Mouse (Mus musculus) liver, adult 2 months (tissue): ENCODE results near the gene Gatb. TPM values are rescaled to one million over a fixed set of nuclear protein-coding genes. Genes with fewer than 3 reads are reported as not detected.
"Not testable (repeated sequence)": the region's sequence is repeated elsewhere in the genome, so short reads cannot be mapped to it uniquely, and the experiment has no call there.

Experiments used
- DNase-seq: peaks from one replicate; pipeline ENCODE4 v3.0.0-alpha.2; 2011; ENCODE audit warnings: low read depth, low spot score; ENCODE audit errors: extremely low read depth
- H3K27ac ChIP-seq: fragments of 200-500 bp; replicated peaks from 2 replicates; pipeline ENCODE4 v1.5.1; 2012; ENCODE audit warnings: low read depth, mild to moderate bottlenecking, control low read depth, inconsistent platforms, low read length; ENCODE audit not compliant: insufficient read depth
- H3K27me3 ChIP-seq: fragments of 200-500 bp; 2 replicates; pipeline ENCODE4 v1.6.1; 2012; ENCODE audit warnings: mild to moderate bottlenecking, moderate library complexity, low read length, inconsistent platforms; ENCODE audit not compliant: control insufficient read depth, insufficient read depth
- H3K36me3 ChIP-seq: fragments of 200-500 bp; 2 replicates; pipeline ENCODE4 v1.6.1; 2012; ENCODE audit warnings: low read length, inconsistent platforms; ENCODE audit not compliant: control insufficient read depth, insufficient read depth
- H3K4me1 ChIP-seq: fragments of 200-500 bp; 2 replicates; pipeline ENCODE4 v1.6.1; 2011; ENCODE audit warnings: low read length; ENCODE audit not compliant: control insufficient read depth, insufficient read depth
- H3K4me3 ChIP-seq: fragments of 200-500 bp; 2 replicates; pipeline ENCODE4 v1.5.1; 2011; ENCODE audit warnings: low read depth, mild to moderate bottlenecking, control low read depth, low read length, moderate library complexity; ENCODE audit not compliant: insufficient read depth
- H3K79me2 ChIP-seq: fragments of 200-500 bp; 2 replicates; pipeline ENCODE4 v1.6.1; 2012; ENCODE audit warnings: inconsistent platforms, mild to moderate bottlenecking, low read length, moderate library complexity; ENCODE audit not compliant: control insufficient read depth, insufficient read depth
- H3K9ac ChIP-seq: fragments of 200-500 bp; 2 replicates; pipeline ENCODE4 v1.6.1; 2012; ENCODE audit warnings: low read depth, mild to moderate bottlenecking, control low read depth, inconsistent platforms, low read length
- CTCF ChIP-seq: fragments of 200-500 bp; IDR thresholded peaks from 2 replicates; pipeline ENCODE4 v1.5.1; 2011; ENCODE audit warnings: low read depth, low read length, control low read depth
- POLR2A ChIP-seq: fragments of 200-500 bp; IDR thresholded peaks from 2 replicates; pipeline ENCODE4 v1.6.1; 2011; ENCODE audit warnings: low read length, control low read depth; ENCODE audit not compliant: insufficient read depth; ENCODE audit errors: extremely low read depth
- WGBS: fragments of 180-500 bp; shearing (Covaris S2); methylation state at CpG from one replicate; pipeline ENCODE4 v1.1.7; 2018; 5-methylcytosine and 5-hydroxymethylcytosine counted together
- polyA plus RNA-seq: library from polyadenylated mRNA; depleted of rRNA; stranded (reverse); fragments of >200 nt; gene quantifications from 2 replicates; pipeline ENCODE4 v1.2.3, GENCODE M21; 2012
- total RNA-seq: library from RNA; depleted of rRNA; stranded (reverse); fragments of >200 nt; gene quantifications from 2 replicates; pipeline ENCODE4 v1.2.3, GENCODE M21; 2014

Gatb gene
- total and polyA plus RNA-seq, 2 experiments, result 17.1 to 39.5 TPM

DNA sequence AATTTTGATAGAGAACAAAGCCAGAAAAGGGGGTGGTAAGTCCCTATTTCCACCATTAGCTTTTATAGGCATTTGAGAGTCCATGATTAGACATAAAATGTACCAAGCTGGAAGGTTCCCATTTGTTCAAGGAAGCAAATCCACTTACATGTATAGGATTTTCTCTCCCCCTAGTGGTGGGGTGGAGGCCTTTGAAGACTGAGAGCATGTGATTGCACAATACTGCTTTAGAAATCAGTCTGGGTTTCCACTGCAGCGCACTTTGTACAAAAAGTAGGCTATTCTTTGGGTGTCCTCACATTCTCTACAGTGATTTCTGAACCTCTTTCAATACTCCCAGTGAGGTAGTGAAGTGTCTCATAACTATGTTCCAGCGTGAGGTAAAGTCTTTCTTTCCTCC, 2.6 kb upstream of the Gatb start:
- H3K4me1 ChIP-seq, result 0 out of 2 replicates have a peak, but pooled peaks cover 1% of the 10 kb centered on the region
- TF ChIP-seq POLR2A, result no peak
- peak; percentile 32; the same call in 1 of the 2 replicates for TF ChIP-seq CTCF
- no peaks in the 10 kb centered on the region for H3K36me3 ChIP-seq
- WGBS, result 19% methylated on average over 2 of the region's 2 CpGs
- H3K4me3 ChIP-seq, result peak overlapping the region; percentile 9; the same call in 1 of the 2 replicates
- H3K9ac ChIP-seq, result no peak overlapping the region
- peak; percentile 96 for DNase-seq
- H3K79me2 ChIP-seq, result no peaks in the 10 kb centered on the region; the same call in 1 of the 2 replicates
- H3K27me3 ChIP-seq, result no peaks in the 10 kb centered on the region
- 0 out of 2 replicates have a peak overlapping the region, but pooled peaks have one; percentile 47 for H3K27ac ChIP-seq

GRCm38 (mm10) chr3:85572502-85572901, 1.4 kb upstream of the Gatb start:
- not testable (repeated sequence) for H3K4me1 ChIP-seq, H3K79me2 ChIP-seq, H3K4me3 ChIP-seq, H3K27me3 ChIP-seq, H3K9ac ChIP-seq, H3K36me3 ChIP-seq
- 91% methylated on average over 8 of the region's 8 CpGs for WGBS
- H3K27ac ChIP-seq, result peak overlapping the region; percentile 11
- DNase-seq, result peak; percentile 49

DNA sequence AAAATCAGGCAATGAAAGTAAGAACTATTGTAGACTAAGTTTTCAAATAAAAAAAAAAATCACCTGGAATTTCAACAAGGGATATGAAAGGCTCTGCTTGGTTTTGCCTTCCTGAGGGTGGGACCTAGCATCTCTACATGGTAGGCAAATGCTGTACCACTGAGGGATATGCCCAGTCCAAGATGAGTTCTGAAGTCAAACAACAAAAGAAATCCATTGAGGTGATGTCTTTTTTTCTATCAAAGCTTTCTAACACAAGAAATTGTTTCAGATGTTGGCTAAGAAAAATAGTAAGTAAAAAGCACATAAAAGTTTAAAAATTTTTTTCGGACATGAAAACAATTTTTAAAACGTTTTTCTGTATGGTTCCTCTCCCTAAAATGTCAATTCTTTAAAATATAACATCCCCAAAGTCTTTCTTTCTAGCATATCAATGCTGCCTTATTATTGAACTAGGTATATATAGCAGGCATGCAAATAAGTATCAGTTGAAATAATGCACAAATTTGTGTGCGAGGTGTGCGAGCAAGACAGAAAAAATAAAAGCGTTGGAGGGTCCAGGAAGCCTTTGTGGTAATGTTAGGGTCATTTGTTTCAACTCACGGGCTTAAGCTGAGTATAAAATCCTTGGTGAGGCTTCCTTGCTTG, 579 bp upstream of the Gatb start:
- TF ChIP-seq POLR2A (no peak), CTCF (no peak)
- Histone ChIP-seq H3K27ac (no peak overlapping the region), H3K4me1 (0 out of 2 replicates have a peak, but pooled peaks cover 1% of the 10 kb centered on the region), H3K4me3 (peak overlapping the region; percentile 26), H3K9ac (peak overlapping the region; percentile 19; the same call in 1 of the 2 replicates), H3K36me3 (peaks cover 5% of the 10 kb centered on the region; the same call in 1 of the 2 replicates), H3K79me2 (no peaks in the 10 kb centered on the region; the same call in 1 of the 2 replicates), H3K27me3 (no peaks in the 10 kb centered on the region)
- DNase-seq, result no peak
- WGBS, result 20% methylated on average over 6 of the region's 6 CpGs

DNA sequence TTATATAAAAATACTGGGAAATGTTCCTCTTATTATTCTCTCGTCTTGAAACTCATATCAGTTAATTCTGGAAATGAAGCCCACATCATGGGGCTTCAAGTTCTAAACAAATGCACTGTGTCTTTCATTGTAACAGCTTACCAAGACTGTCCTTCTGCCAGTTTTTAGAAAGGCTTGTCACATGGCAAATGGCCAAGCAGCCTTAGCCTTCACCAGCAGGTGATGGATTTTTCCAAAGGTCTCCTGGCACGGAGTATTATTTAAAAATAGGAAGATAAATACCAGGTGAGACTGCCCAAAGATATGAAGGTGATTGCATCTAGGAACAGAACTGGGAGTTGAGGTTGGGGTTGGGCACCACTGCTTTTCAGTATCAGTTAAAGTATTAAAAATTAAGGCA, 8.8 kb downstream of the Gatb start:
- no peaks in the 10 kb centered on the region for H3K27me3 ChIP-seq
- no peaks in the 10 kb centered on the region; the same call in 1 of the 2 replicates for H3K79me2 ChIP-seq
- 41% methylated on average over 2 of the region's 2 CpGs for WGBS
- no peaks in the 10 kb centered on the region for H3K4me1 ChIP-seq
- H3K9ac ChIP-seq, result no peak overlapping the region
- peak; percentile 81 for DNase-seq
- TF ChIP-seq CTCF, result no peak
- no peak for TF ChIP-seq POLR2A
- H3K36me3 ChIP-seq, result peaks cover 3% of the 10 kb centered on the region; the same call in 1 of the 2 replicates
- H3K27ac ChIP-seq, result no peak overlapping the region
- no peak overlapping the region for H3K4me3 ChIP-seq

DNA sequence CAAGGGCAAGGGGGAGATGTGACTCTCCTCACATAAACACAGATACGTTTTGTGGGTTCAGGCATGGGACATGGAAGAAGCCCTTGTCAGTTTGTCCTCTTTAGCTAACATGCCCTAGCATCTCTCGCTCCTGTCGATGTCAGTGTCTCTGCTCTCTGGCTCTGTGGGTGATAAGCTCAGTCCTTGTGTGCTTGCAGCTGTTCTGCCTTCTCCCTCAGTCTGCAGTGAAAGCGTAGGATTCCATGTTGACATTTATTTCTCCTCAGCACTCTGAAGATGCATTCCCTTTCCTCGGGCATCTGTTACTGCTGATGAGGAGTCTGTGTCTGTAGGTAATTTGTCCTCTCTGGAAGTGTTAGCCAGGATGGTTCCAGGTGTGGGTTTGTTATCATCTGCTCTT, 9.3 kb downstream of the Gatb start:
- no peak for DNase-seq
- Histone ChIP-seq H3K9ac (no peak overlapping the region), H3K27me3 (no peaks in the 10 kb centered on the region), H3K36me3 (peaks cover 2% of the 10 kb centered on the region; the same call in 1 of the 2 replicates), H3K27ac (no peak overlapping the region), H3K4me1 (no peaks in the 10 kb centered on the region), H3K79me2 (no peaks in the 10 kb centered on the region; the same call in 1 of the 2 replicates), H3K4me3 (no peak overlapping the region)
- WGBS, result 87% methylated on average over 5 of the region's 5 CpGs
- TF ChIP-seq POLR2A (no peak), CTCF (no peak)

DNA sequence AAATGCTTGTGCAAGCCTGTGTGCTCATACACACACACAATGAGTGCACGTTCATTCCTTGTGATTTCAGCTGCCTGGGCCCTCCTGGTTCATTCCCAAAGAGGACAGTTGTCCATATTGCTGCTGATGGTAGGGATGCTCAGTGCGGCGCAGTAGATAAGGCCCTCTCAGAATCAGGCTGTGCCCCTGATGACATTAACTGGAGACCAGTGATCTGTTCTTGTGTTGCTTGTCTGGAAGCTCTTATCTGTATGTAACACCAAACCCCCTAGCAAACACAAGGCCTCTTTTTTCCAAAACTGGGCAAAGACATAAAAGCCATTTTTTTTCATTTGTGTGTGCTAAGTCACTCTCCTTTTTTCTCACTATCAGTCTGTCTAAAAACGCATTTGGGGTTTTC, 11.0 kb downstream of the Gatb start:
- TF ChIP-seq POLR2A (no peak), CTCF (no peak)
- H3K79me2 ChIP-seq, result no peaks in the 10 kb centered on the region; the same call in 1 of the 2 replicates
- peaks cover 2% of the 10 kb centered on the region; the same call in 1 of the 2 replicates for H3K36me3 ChIP-seq
- no peak overlapping the region for H3K4me3 ChIP-seq
- H3K4me1 ChIP-seq, result no peaks in the 10 kb centered on the region
- no peak for DNase-seq
- no peak overlapping the region for H3K9ac ChIP-seq
- H3K27me3 ChIP-seq, result no peaks in the 10 kb centered on the region
- no peak overlapping the region for H3K27ac ChIP-seq
- 79% methylated on average over 4 of the region's 4 CpGs for WGBS
